Mouse (Mus musculus) bone marrow macrophage, adult 2 months (primary cell): ENCODE measurements around the gene Scaf4.

ENCODE experiments used
- CTCF ChIP-seq: IDR thresholded peaks from 2 replicates; pipeline ENCODE4 v1.5.1; 2012; ENCODE audit warnings: low read depth, mild to moderate bottlenecking, low read length, moderate library complexity
- POLR2A ChIP-seq: IDR thresholded peaks from 2 replicates; pipeline ENCODE4 v1.6.1; 2012; ENCODE audit warnings: mild to moderate bottlenecking, low read depth, low read length, borderline replicate concordance

- TF ChIP-seq CTCF: no peak
- TF ChIP-seq POLR2A: no peak
These were observed 106.9 kb downstream of the Scaf4 start for GRCm38 (mm10) chr16:90177425-90177824.
